Mouse (Mus musculus): ENCODE data around the gene Prss43. TPM values are rescaled to one million over a fixed set of nuclear protein-coding genes. Genes with fewer than 3 reads are reported as not detected.

Prss43 gene
- not detected in 2 replicates for polyA plus RNA-seq (2016; fragmentation: Nextera tagmentation; extraction: Ambion mirVana)

DNA sequence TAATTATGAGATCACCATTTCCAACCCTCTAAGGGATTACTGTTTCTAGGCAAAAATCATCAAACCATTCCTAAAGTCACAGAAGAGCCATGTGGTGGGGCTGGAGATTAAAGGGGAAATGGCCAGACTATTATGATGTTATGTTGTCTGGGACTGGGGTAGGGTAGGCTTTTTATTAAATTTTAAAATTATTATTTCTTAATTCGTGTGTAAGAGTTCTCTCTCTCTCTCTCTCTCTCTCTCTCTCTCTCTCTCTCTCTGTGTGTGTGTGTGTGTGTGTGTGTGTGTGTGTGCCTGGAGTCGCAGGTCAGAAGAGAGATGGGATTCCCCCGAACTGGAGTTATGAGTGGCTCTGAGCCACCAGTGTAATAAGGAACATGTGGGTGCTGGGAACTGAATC lies at the start of gene Prss43:
Prss43 (plus strand) TSS at position 301 of the 400 bp plus-strand sequence.
- Histone ChIP-seq H3K36me3 (no peaks in the 10 kb centered on the region), H3K9me3 (replicated peaks) (no peaks in the 10 kb centered on the region), H3K4me1 (peaks cover 7% of the 10 kb centered on the region), H3K27me3 (ENCODE audit: low read depth, poor library complexity, severe bottlenecking) (peaks cover 27% of the 10 kb centered on the region), H3K27ac (no peak within 1 kb of the TSS), H3K4me3 (no peak within 1 kb of the TSS)
- WGBS = 83% methylated on average over 3 of the region's 3 CpGs
- DNase-seq (ENCODE audit: low spot score) = no peak

GRCm38 (mm10) chr9:110778100-110778499 lies 48.4 kb upstream of the Prss43 start:
- Histone ChIP-seq H3K27me3 (ENCODE audit: low read depth, poor library complexity, severe bottlenecking) (peaks cover 42% of the 10 kb centered on the region), H3K27ac (no peak overlapping the region), H3K4me1 (peaks cover 37% of the 10 kb centered on the region), H3K9me3 (replicated peaks) (no peaks in the 10 kb centered on the region), H3K4me3 (no peak overlapping the region), H3K36me3 (no peaks in the 10 kb centered on the region)
- 83% methylated on average over 1 of the region's 1 CpGs for WGBS
- DNase-seq (ENCODE audit: low spot score) = no peak

DNA sequence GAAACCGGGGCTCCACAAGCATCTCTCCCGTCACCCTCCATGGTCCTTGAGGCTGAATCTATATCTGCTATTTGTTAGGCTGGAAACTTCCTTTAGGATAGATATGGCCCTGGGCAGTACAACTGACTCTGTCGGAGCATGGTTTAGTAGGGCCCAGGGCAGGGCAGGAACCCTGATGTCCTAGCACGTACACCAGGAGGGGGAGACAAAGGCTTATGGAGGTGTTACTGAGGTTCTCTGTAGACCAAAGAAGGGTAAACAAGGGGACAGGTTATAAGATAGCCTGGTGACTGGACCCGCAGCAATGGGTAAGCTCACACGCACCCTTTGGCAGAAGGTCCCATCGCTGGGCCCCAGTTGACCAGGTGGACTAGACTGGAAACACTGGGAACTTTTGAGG lies 47.9 kb upstream of the Prss43 start:
- Histone ChIP-seq H3K27ac (no peak overlapping the region), H3K4me3 (no peak overlapping the region), H3K27me3 (ENCODE audit: low read depth, poor library complexity, severe bottlenecking) (peaks cover 42% of the 10 kb centered on the region), H3K36me3 (no peaks in the 10 kb centered on the region), H3K4me1 (peaks cover 38% of the 10 kb centered on the region), H3K9me3 (replicated peaks) (no peaks in the 10 kb centered on the region)
- no peak for DNase-seq (ENCODE audit: low spot score)
- WGBS = 82% methylated on average over 7 of the region's 7 CpGs

DNA sequence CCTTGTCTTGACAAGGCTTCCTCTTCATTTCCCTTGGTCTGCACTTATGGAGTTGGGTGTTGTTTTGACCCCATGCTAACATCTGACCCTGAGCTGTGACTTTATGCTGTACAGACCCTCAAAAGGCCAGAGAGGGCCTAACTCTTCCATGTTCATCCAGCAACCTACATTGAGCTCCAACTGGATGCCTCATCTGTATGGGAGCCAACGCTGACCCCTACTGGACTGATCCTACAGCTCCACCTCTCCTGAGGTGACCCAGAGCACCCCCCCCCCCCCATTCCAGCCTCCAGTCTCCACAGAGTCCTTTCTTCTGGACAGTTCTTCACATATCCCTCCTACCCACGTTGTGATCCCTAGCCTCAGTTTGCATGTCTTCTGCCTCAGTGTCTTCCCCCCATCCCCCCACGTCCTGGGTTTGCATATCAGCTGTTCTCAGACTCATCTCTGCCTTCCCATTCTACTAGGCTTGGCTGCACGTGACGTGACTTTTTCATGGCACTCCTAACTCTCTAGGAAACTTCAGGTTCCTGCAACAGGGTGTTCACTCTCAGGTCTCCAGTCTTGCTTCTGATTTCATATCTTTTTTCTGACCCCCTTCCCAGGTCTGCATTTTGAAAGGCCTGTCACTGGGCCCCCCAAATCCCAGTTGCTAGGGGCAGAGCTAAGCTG lies 47.1 kb upstream of the Prss43 start:
- DNase-seq (ENCODE audit: low spot score) = no peak
- no peak overlapping the region for H3K27ac ChIP-seq
- H3K27me3 ChIP-seq (ENCODE audit: low read depth, poor library complexity, severe bottlenecking) = peaks cover 42% of the 10 kb centered on the region
- 47% methylated on average over 5 of the region's 5 CpGs for WGBS
- no peak overlapping the region for H3K4me3 ChIP-seq
- no peaks in the 10 kb centered on the region for H3K9me3 ChIP-seq (replicated peaks)
- H3K36me3 ChIP-seq = no peaks in the 10 kb centered on the region
- H3K4me1 ChIP-seq = peaks cover 45% of the 10 kb centered on the region

DNA sequence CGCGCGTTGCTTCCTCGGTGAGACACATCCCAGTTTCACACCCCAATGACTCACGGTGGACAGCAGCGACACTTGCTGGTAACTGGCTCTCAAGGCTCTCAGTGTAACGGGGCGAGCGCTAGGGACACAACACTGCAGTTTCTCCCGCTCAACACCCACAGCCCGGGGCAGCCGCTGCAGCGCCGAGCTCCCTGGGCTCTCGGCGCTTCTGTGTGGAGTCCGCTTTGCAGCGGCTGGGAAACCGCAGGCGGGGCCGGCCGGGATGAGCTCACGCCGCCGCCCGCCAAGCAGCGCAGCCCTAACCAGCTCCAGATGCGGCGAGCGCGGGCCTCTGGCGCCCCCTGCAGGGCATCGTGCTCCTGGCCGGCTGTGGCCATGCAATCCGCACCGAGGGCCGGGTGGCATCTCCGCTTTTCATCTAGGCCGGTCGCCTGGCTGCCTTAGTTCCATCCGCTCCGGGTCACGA lies 45.2 kb upstream of the Prss43 start:
- H3K27me3 ChIP-seq (ENCODE audit: low read depth, poor library complexity, severe bottlenecking) = peaks cover 42% of the 10 kb centered on the region
- H3K36me3 ChIP-seq = no peaks in the 10 kb centered on the region
- no peaks in the 10 kb centered on the region for H3K9me3 ChIP-seq (replicated peaks)
- H3K4me1 ChIP-seq = peaks cover 40% of the 10 kb centered on the region
- peak; percentile 99 for DNase-seq (ENCODE audit: low spot score)
- peak overlapping the region; percentile 60 for H3K4me3 ChIP-seq
- under 1% methylated on average over 43 of the region's 43 CpGs for WGBS
- H3K27ac ChIP-seq = peak overlapping the region; percentile 85

DNA sequence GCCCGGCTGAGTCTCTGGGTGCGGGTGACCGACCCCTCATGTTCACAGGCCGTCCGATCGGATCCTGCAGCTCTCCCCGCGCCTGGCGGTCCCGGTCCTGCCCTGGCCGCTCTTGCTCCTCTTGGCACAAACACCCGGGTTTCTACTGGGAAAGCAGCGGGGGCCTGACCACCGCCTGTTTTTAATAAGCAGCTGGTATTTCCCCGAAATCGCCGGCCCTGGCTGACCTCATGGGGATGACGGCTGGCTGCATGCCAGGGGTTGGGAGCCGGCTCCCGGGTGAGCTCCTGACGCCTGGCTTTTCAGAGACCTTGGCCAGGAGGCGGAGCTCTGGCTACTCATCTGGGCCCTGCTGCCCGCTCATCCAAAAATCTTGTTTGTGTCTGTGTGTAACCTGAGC lies 44.8 kb upstream of the Prss43 start:
- H3K4me1 ChIP-seq = peaks cover 40% of the 10 kb centered on the region
- H3K27me3 ChIP-seq (ENCODE audit: low read depth, poor library complexity, severe bottlenecking) = peaks cover 41% of the 10 kb centered on the region
- DNase-seq (ENCODE audit: low spot score) = peak; percentile 89
- WGBS = under 1% methylated on average over 23 of the region's 23 CpGs
- H3K27ac ChIP-seq = peak overlapping the region; percentile 85
- H3K36me3 ChIP-seq = no peaks in the 10 kb centered on the region
- H3K9me3 ChIP-seq (replicated peaks) = no peaks in the 10 kb centered on the region
- peak overlapping the region; percentile 60 for H3K4me3 ChIP-seq

DNA sequence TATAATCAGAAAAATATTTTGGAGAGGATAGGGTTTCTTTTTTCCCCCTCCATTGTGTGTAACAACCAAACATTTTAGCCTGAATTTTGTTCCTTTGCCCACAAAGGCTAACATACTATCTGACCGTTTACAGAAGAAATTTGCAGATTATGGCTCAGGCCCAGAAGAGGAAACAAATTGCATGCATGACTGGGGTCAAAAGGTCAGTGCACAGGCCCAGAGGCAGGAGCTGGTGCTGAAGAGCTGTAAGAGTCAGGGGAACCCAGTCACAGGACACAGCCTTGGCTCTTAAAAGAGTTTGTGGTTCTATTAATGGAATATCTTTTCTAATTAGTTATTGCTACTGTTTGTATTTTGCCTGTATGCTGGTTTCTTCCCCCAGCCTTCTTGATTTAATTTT lies 42.9 kb upstream of the Prss43 start:
- Histone ChIP-seq H3K27me3 (ENCODE audit: low read depth, poor library complexity, severe bottlenecking) (peaks cover 23% of the 10 kb centered on the region), H3K36me3 (no peaks in the 10 kb centered on the region), H3K9me3 (replicated peaks) (no peaks in the 10 kb centered on the region), H3K4me3 (no peak overlapping the region), H3K4me1 (peaks cover 37% of the 10 kb centered on the region), H3K27ac (no peak overlapping the region)
- 16% methylated on average over 1 of the region's 1 CpGs for WGBS
- no peak for DNase-seq (ENCODE audit: low spot score)

DNA sequence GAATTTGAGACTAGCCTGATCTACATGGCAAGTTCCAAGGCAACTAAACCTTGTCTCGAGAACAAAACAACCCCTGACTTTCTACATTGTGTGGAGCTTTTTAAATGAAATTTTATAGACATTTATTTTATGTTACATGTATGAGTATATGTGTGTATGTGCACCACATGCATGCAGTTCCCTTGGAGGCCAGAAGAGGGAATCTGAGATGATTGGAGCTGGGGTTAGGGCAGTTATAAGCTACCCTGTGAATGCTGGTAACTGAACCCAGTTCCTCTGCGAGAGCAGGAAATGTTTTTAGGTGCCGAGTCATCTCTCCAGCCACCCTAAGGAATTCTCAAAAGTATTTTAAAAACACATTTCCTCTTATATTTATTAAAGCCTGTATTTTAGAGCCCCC lies 38.3 kb upstream of the Prss43 start:
- Histone ChIP-seq H3K36me3 (no peaks in the 10 kb centered on the region), H3K9me3 (replicated peaks) (no peaks in the 10 kb centered on the region), H3K27ac (no peak overlapping the region), H3K4me3 (no peak overlapping the region), H3K27me3 (ENCODE audit: low read depth, poor library complexity, severe bottlenecking) (no peaks in the 10 kb centered on the region), H3K4me1 (peaks cover 9% of the 10 kb centered on the region; the same call in 1 of the 2 replicates)
- 92% methylated on average over 3 of the region's 3 CpGs for WGBS
- DNase-seq (ENCODE audit: low spot score) = no peak

- 79% methylated on average over 4 of the region's 4 CpGs for WGBS
- Histone ChIP-seq H3K4me1 (no peaks in the 10 kb centered on the region), H3K4me3 (no peak overlapping the region), H3K27me3 (ENCODE audit: low read depth, poor library complexity, severe bottlenecking) (no peaks in the 10 kb centered on the region), H3K9me3 (replicated peaks) (no peaks in the 10 kb centered on the region), H3K36me3 (no peaks in the 10 kb centered on the region), H3K27ac (no peak overlapping the region)
- DNase-seq (ENCODE audit: low spot score) = no peak
Measured at GRCm38 (mm10) chr9:110790462-110790861, 36.0 kb upstream of the Prss43 start.

GRCm38 (mm10) chr9:110797013-110797412 lies 29.5 kb upstream of the Prss43 start:
- H3K4me3 ChIP-seq = no peak overlapping the region
- no peaks in the 10 kb centered on the region for H3K27me3 ChIP-seq (ENCODE audit: low read depth, poor library complexity, severe bottlenecking)
- H3K4me1 ChIP-seq = no peaks in the 10 kb centered on the region
- no peak overlapping the region for H3K27ac ChIP-seq
- no peaks in the 10 kb centered on the region for H3K9me3 ChIP-seq (replicated peaks)
- WGBS = 87% methylated on average over 10 of the region's 10 CpGs
- no peaks in the 10 kb centered on the region for H3K36me3 ChIP-seq
- DNase-seq (ENCODE audit: low spot score) = no peak

DNA sequence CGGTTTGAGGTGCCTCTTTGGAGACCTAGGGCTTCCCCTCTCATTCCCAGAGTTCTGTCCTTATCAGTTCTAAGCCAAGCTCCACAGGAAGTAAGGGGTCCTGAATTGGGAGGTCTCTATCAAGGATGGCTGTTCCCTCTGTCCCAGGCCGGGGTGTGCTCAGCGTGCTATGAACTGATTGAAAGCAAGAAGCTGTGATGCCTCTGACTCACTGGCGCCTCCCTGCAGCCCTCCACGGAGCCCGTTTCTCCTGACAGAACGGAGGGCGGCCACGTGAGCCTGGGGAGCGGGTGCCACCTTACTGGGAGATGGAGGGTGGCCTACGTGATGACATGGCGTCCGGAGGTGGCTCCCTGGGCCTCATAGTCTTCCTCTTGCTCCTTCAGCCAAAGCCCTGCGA lies 28.6 kb upstream of the Prss43 start, which contains the start of gene Prss42:
Prss42 (plus strand) TSS at position 301 of the 400 bp plus-strand sequence.
- Histone ChIP-seq H3K27ac (no peak within 1 kb of the TSS), H3K9me3 (replicated peaks) (no peaks in the 10 kb centered on the region), H3K27me3 (ENCODE audit: low read depth, poor library complexity, severe bottlenecking) (no peaks in the 10 kb centered on the region), H3K36me3 (no peaks in the 10 kb centered on the region), H3K4me1 (no peaks in the 10 kb centered on the region), H3K4me3 (no peak within 1 kb of the TSS)
- 93% methylated on average over 14 of the region's 14 CpGs for WGBS
- no peak for DNase-seq (ENCODE audit: low spot score)

- H3K36me3 ChIP-seq = no peaks in the 10 kb centered on the region
- no peak overlapping the region for H3K27ac ChIP-seq
- WGBS = 89% methylated on average over 8 of the region's 8 CpGs
- no peaks in the 10 kb centered on the region for H3K27me3 ChIP-seq (ENCODE audit: low read depth, poor library complexity, severe bottlenecking)
- no peak overlapping the region for H3K4me3 ChIP-seq
- H3K4me1 ChIP-seq = no peaks in the 10 kb centered on the region
- no peak for DNase-seq (ENCODE audit: low spot score)
- no peaks in the 10 kb centered on the region for H3K9me3 ChIP-seq (replicated peaks)
Measured at GRCm38 (mm10) chr9:110800834-110801479, 25.5 kb upstream of the Prss43 start.

DNA sequence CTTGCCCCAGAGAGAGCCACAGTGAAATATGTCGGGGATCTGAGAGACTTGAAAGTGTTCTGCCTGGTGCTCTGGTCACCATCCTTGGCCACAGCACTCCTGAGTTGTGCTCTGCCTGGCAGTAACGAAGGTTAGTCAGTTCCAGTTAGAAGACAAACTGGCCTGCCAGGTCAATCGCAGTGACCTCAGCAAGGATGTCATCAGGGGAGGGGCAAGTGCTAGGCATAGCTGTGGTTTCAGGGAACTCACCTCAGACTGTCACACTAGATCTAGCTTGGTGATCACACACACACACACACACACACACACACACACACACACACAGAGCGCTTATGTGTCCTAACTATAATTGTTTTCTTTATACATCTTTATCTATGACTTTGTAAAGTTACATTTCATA lies 23.2 kb upstream of the Prss43 start:
- no peaks in the 10 kb centered on the region for H3K9me3 ChIP-seq (replicated peaks)
- WGBS = 69% methylated on average over 4 of the region's 4 CpGs
- no peak overlapping the region for H3K4me3 ChIP-seq
- H3K36me3 ChIP-seq = no peaks in the 10 kb centered on the region
- DNase-seq (ENCODE audit: low spot score) = no peak
- no peaks in the 10 kb centered on the region for H3K27me3 ChIP-seq (ENCODE audit: low read depth, poor library complexity, severe bottlenecking)
- no peaks in the 10 kb centered on the region for H3K4me1 ChIP-seq
- no peak overlapping the region for H3K27ac ChIP-seq

Data from limb, embryonic 10.5 days (tissue).